Mouse (Mus musculus) testis, adult 2 months (tissue): Measurements from ENCODE around the gene Tmem251. TPM values are rescaled to one million over a fixed set of nuclear protein-coding genes. Genes with fewer than 3 reads are reported as not detected.

Source experiments
- H3K27ac ChIP-seq: fragments of 200-500 bp; 2 replicates; pipeline ENCODE4 v1.5.1; 2012; ENCODE audit warnings: low read depth, low read length; ENCODE audit not compliant: control insufficient read depth, insufficient read depth
- H3K27me3 ChIP-seq: fragments of 200-500 bp; 2 replicates; pipeline ENCODE4 v1.6.1; 2012; ENCODE audit warnings: mild to moderate bottlenecking, low read length, moderate library complexity; ENCODE audit not compliant: control insufficient read depth, insufficient read depth
- H3K36me3 ChIP-seq: fragments of 200-500 bp; 2 replicates; pipeline ENCODE4 v1.6.1; 2012; ENCODE audit warnings: mild to moderate bottlenecking, low read length; ENCODE audit not compliant: control insufficient read depth, insufficient read depth
- H3K4me1 ChIP-seq: fragments of 200-500 bp; 2 replicates; pipeline ENCODE4 v1.6.1; 2012; ENCODE audit warnings: low read length; ENCODE audit not compliant: control insufficient read depth, insufficient read depth
- H3K4me3 ChIP-seq: fragments of 200-500 bp; 2 replicates; pipeline ENCODE4 v1.5.1; 2012; ENCODE audit warnings: low read depth, mild to moderate bottlenecking, low read length, moderate library complexity, mixed read lengths; ENCODE audit not compliant: control insufficient read depth
- CTCF ChIP-seq: fragments of 200-500 bp; IDR thresholded peaks from 2 replicates; pipeline ENCODE4 v1.5.1; 2012; ENCODE audit warnings: low read depth, mild to moderate bottlenecking, inconsistent platforms, low read length, moderate library complexity; ENCODE audit not compliant: control insufficient read depth, insufficient read depth, insufficient replicate concordance
- POLR2A ChIP-seq: fragments of 200-500 bp; IDR thresholded peaks from 2 replicates; pipeline ENCODE4 v1.6.1; 2012; ENCODE audit warnings: low read depth, mild to moderate bottlenecking, inconsistent platforms, low read length, moderate library complexity; ENCODE audit not compliant: control insufficient read depth
- polyA plus RNA-seq: library from polyadenylated mRNA; depleted of rRNA; stranded (reverse); fragments of >200 nt; gene quantifications from 2 replicates; pipeline ENCODE4 v1.2.3, GENCODE M21; 2012; rRNA removed

The Tmem251 gene
- polyA plus RNA-seq = 0.90 and 1.1 TPM in 2 replicates

DNA sequence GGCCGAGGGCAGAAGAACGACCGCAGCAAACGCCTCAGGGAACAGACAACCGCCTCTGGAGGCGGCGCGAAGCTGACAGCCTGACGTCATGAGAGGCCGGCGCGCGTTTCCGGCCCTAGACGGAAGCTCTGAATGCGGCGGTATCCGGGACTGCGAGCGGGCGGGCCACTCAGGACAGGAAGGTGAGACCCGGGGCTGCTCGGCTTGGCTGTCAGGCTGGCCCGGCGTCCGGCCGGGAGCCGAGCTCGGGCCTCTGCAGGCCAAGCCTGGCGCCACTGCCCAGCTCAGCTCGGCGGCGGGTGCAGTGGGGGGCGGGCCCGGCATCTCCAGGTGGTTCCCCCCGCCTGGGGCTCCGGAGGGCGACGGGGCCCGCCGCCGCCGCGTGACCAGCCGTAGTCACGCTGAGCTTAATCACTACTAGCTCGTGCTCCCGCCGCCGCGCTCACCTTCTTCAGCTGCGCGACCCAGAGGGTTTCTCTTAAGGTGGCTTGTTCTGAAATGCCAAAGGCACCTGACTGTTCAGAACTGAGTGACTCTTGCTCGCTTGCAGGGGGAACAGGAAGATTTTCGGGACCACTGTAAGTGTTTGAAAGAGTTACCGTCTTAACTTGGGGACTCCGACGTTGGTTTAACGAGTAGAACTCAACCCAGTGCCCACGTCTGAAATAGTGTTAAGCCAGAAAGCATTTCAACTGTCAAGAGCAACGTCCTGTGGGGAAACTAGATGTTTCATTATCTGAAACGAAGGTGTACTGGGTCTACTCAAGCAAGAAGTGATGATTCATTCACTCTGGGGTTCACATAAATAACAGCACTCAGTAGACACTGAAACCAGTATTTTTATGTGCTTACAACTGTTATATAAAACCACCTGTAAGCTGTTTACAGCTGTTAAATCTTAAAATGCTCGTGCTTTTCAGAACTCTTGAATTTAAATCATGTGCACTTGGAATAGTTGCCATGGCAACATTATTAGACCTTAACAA is at the start of gene Tmem251, which contains the start of gene Moap1:
Gene Tmem251 (plus strand): TSS at position 174 of the 986 bp plus-strand sequence.
Gene Moap1 (minus strand): TSS at position 73 of the 986 bp plus-strand sequence.
- H3K27me3 ChIP-seq = no peaks in the 10 kb centered on the region
- no peaks in the 10 kb centered on the region for H3K36me3 ChIP-seq
- TF ChIP-seq CTCF (no peak), POLR2A (peak; percentile 93)
- peak within 1 kb of the TSS; percentile 96 for H3K27ac ChIP-seq
- peaks cover 7% of the 10 kb centered on the region; the same call in 1 of the 2 replicates for H3K4me1 ChIP-seq
- H3K4me3 ChIP-seq = peak within 1 kb of the TSS; percentile 94

- Histone ChIP-seq H3K4me3 (no peak overlapping the region), H3K27ac (no peak overlapping the region), H3K36me3 (no peaks in the 10 kb centered on the region), H3K4me1 (peaks cover 19% of the 10 kb centered on the region), H3K27me3 (no peaks in the 10 kb centered on the region)
- no peak for TF ChIP-seq CTCF
- no peak for TF ChIP-seq POLR2A
Observed at GRCm38 (mm10) chr12:102695369-102696239, 48.0 kb upstream of the Tmem251 start.

DNA sequence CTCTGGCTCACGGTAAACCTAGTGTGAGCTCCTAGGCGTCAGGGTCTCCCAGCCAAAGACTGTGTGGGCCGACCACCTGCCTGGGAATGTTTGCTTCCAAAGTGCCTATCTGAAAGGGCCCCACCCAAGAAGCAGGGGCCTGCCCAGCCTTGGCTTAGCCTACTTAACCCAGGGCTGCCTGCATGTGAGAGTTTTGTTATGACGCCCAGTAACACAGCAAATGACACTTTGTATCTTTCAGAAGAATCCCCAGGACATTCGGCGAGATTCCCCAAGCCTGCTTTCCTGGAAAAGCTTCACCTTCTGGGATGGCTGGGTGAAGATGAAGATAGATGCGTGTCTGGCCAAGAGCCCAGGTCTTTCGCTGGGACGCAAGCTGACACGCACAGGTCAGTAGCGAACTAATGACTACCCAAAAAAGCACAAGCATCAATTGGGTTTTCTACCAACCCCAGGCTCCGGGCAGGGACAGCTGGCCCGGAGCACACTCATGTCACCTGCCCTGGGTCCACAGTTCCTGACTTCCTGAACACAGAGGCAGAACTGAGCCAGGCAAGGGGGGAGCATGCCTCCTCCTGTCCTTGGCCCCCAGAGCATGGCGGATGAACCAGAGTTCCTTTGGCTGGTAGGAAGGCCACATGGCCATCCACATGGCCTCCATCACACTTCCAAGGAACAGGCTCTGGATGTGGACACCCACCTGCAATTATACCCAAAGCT is 46.8 kb upstream of the Tmem251 start:
- no peak overlapping the region for H3K4me3 ChIP-seq
- H3K27ac ChIP-seq = no peak overlapping the region
- H3K4me1 ChIP-seq = peaks cover 17% of the 10 kb centered on the region
- TF ChIP-seq CTCF (no peak), POLR2A (no peak)
- no peaks in the 10 kb centered on the region for H3K36me3 ChIP-seq
- no peaks in the 10 kb centered on the region for H3K27me3 ChIP-seq

- Histone ChIP-seq H3K27ac (no peak overlapping the region), H3K4me1 (peaks cover 20% of the 10 kb centered on the region), H3K27me3 (no peaks in the 10 kb centered on the region), H3K36me3 (no peaks in the 10 kb centered on the region), H3K4me3 (no peak overlapping the region)
- no peak for TF ChIP-seq POLR2A
- TF ChIP-seq CTCF = no peak
Observed at GRCm38 (mm10) chr12:102697381-102697780, 46.2 kb upstream of the Tmem251 start.

- Histone ChIP-seq H3K27ac (no peak overlapping the region), H3K27me3 (no peaks in the 10 kb centered on the region), H3K36me3 (no peaks in the 10 kb centered on the region), H3K4me1 (peaks cover 28% of the 10 kb centered on the region), H3K4me3 (no peak overlapping the region)
- no peak for TF ChIP-seq CTCF
- no peak for TF ChIP-seq POLR2A
Observed at GRCm38 (mm10) chr12:102698089-102698684, 45.4 kb upstream of the Tmem251 start.

GRCm38 (mm10) chr12:102699156-102699555 is 44.4 kb upstream of the Tmem251 start:
- H3K27ac ChIP-seq = no peak overlapping the region
- no peak overlapping the region for H3K4me3 ChIP-seq
- no peaks in the 10 kb centered on the region for H3K27me3 ChIP-seq
- no peak for TF ChIP-seq POLR2A
- TF ChIP-seq CTCF = no peak
- H3K4me1 ChIP-seq = peaks cover 37% of the 10 kb centered on the region
- H3K36me3 ChIP-seq = no peaks in the 10 kb centered on the region
